Mouse (Mus musculus) E14TG2a.4 (cell line): ENCODE measurements around the gene Muc3.

Experiments
- CTCF ChIP-seq: conservative IDR thresholded peaks from 2 replicates; pipeline ENCODE4 v1.5.1; 2014; ENCODE audit warnings: low read length
- NANOG ChIP-seq: IDR thresholded peaks from 2 replicates; pipeline ENCODE4 v1.6.1; 2014; ENCODE audit warnings: borderline replicate concordance, low read length, mixed read lengths

GRCm38 (mm10) chr5:137122686-137123193, 26.4 kb downstream of the Muc3 start:
- TF ChIP-seq CTCF (peak; percentile 64), NANOG (no peak)
